Mouse (Mus musculus) hindbrain, embryonic 16.5 days (tissue): Measurements from ENCODE around the gene P3h4. TPM values are rescaled to one million over a fixed set of nuclear protein-coding genes. Genes with fewer than 3 reads are reported as not detected.

Source experiments
- ATAC-seq: fragments of 200-750 bp; cut with Nextera tagmentation; 2 replicates; pipeline ENCODE4 v1.8.0; 2017; ENCODE audit warnings: moderate TSS enrichment, moderate library complexity
- H3K27ac ChIP-seq: fragments of 300-500 bp; sonication (generic); 2 replicates; pipeline ENCODE4 v1.5.1; 2014; ENCODE audit warnings: low read depth, mild to moderate bottlenecking, control low read depth, low read length, moderate library complexity
- H3K27me3 ChIP-seq: fragments of 300-500 bp; sonication (generic); replicated peaks from 2 replicates; pipeline ENCODE4 v1.6.1; 2014; ENCODE audit warnings: low read length; ENCODE audit not compliant: control insufficient read depth, insufficient read depth
- H3K36me3 ChIP-seq: fragments of 300-500 bp; sonication (generic); 2 replicates; pipeline ENCODE4 v1.6.1; 2014; ENCODE audit warnings: mild to moderate bottlenecking, low read length, moderate library complexity, mixed read lengths; ENCODE audit not compliant: control insufficient read depth, insufficient read depth
- H3K4me1 ChIP-seq: fragments of 300-500 bp; sonication (generic); 2 replicates; pipeline ENCODE4 v1.6.1; 2014; ENCODE audit warnings: low read depth, low read length; ENCODE audit not compliant: control insufficient read depth, insufficient read depth
- H3K4me2 ChIP-seq: fragments of 300-500 bp; sonication (generic); 2 replicates; pipeline ENCODE4 v1.6.1; 2014; ENCODE audit warnings: mild to moderate bottlenecking, low read length, control low read depth, moderate library complexity
- H3K4me3 ChIP-seq: fragments of 300-500 bp; sonication (generic); 2 replicates; pipeline ENCODE4 v1.5.1; 2014; ENCODE audit warnings: mild to moderate bottlenecking, low read length, control low read depth, moderate library complexity
- H3K9ac ChIP-seq: fragments of 300-500 bp; sonication (generic); 2 replicates; pipeline ENCODE4 v1.6.1; 2014; ENCODE audit warnings: low read depth, mild to moderate bottlenecking, control low read depth, low read length, moderate library complexity
- H3K9me3 ChIP-seq: fragments of 300-500 bp; sonication (generic); 2 replicates; pipeline ENCODE4 v1.6.1; 2014; ENCODE audit warnings: mild to moderate bottlenecking, low read length, moderate library complexity; ENCODE audit not compliant: control insufficient read depth
- WGBS: fragments of 180-500 bp; shearing (Covaris S2); extraction: QIAGEN DNeasy Blood & Tissue Kit; methylation state at CpG from one replicate; pipeline ENCODE4 v1.1.7; 2014; 5-methylcytosine and 5-hydroxymethylcytosine counted together
- polyA plus RNA-seq: library from polyadenylated mRNA; unstranded; fragments of >200 nt; fragmentation: Nextera tagmentation; extraction: Ambion mirVana; gene quantifications from 2 replicates; pipeline ENCODE4 v1.2.1, GENCODE M21; 2015

P3h4 gene
- polyA plus RNA-seq, 1 experiment from 2014 or later: 21.5 TPM

GRCm38 (mm10) chr11:100413541-100413940 is 1.1 kb downstream of the P3h4 start:
- WGBS: 84% methylated on average over 11 of the region's 11 CpGs
- peaks cover 9% of the 10 kb centered on the region for H3K27me3 ChIP-seq
- H3K9ac ChIP-seq: peak overlapping the region; percentile 81
- peak overlapping the region; percentile 61 for H3K4me2 ChIP-seq
- H3K4me1 ChIP-seq: peaks cover 16% of the 10 kb centered on the region
- H3K9me3 ChIP-seq: no peaks in the 10 kb centered on the region
- no peak for ATAC-seq
- no peak overlapping the region for H3K27ac ChIP-seq
- H3K36me3 ChIP-seq: peaks cover 4% of the 10 kb centered on the region; the same call in 1 of the 2 replicates
- H3K4me3 ChIP-seq: peak overlapping the region; percentile 68

DNA sequence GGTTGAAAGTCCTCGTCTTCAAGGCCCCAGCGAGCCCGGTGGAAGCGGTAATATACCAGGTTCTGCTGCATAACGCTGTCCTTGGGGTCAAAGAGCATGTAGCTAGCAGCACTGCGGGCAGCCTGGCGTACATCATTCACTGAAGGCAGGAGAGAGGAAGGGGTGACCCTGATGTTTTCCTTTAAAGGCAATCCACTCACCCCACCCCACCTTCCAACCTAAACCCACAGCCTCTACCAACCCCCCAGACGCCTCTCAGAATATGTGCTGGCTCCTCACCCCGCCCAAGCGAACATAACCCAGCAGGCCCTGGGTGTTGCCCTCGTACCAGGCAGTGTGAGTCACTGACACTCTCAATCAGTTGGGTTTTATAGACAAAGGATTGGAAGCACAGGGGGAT is 2.9 kb downstream of the P3h4 start:
- 78% methylated on average over 11 of the region's 11 CpGs for WGBS
- peaks cover 16% of the 10 kb centered on the region for H3K4me1 ChIP-seq
- no peak overlapping the region for H3K4me3 ChIP-seq
- no peak overlapping the region for H3K27ac ChIP-seq
- ATAC-seq: no peak
- peaks cover 9% of the 10 kb centered on the region for H3K27me3 ChIP-seq
- no peak overlapping the region for H3K4me2 ChIP-seq
- H3K36me3 ChIP-seq: peaks cover 4% of the 10 kb centered on the region; the same call in 1 of the 2 replicates
- no peak overlapping the region for H3K9ac ChIP-seq
- no peaks in the 10 kb centered on the region for H3K9me3 ChIP-seq

DNA sequence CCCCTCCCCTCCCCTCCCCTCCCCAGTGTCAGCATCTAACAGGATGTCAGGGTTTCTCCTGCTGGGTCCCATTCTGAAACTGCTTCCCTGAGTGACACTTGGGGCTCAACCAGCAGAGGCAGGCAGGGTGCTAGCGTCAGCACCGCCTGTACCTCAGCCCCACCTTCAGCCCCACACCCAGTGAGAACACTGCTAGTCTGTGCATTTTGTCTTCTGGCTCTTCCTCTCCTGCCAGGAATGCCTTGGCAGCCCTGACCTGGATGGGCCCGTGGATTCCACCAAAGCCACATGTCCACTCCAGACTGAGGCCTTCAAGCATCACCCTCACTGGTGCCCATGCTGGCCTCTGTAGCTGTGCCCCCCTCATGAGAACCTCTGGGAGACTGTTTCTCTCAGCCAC is 5.0 kb downstream of the P3h4 start:
- Histone ChIP-seq H3K27ac (no peak overlapping the region), H3K36me3 (peaks cover 4% of the 10 kb centered on the region; the same call in 1 of the 2 replicates), H3K4me3 (no peak overlapping the region), H3K27me3 (no peaks in the 10 kb centered on the region), H3K4me2 (no peak overlapping the region), H3K9me3 (no peaks in the 10 kb centered on the region), H3K9ac (no peak overlapping the region), H3K4me1 (peaks cover 11% of the 10 kb centered on the region)
- 77% methylated on average over 3 of the region's 3 CpGs for whole genome bisulfite sequencing
- no peak for ATAC-seq

DNA sequence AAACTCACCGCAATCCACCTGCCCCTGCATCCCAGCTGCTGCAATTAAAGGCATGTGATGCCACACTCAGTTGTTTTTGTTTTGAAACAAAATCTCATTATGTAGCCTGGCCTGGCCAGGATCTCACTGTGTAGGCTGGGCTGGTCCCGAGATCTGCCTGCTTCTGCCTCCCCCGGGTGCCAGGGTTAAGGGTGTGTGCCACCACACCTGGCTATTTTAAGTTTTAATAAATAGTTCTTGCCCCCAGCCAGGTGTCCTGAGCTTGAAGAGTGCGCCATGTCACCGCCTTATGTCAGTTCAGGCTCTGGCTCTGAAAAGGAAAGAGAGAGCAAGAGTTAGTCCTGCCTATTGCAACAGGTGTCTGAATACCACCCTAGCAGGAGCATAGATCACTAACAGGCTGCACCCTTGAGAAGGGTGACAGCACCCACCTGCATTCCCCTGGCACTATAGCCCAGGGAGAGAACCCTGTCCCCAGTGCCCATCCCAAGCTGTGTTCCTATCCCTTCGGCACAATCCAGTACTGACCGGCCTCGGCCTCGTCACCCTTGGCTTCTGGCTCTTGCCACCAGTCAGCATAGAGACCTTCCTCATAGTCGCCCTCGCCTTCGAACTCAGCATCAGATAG is 5.7 kb downstream of the P3h4 start:
- no peaks in the 10 kb centered on the region for H3K27me3 ChIP-seq
- H3K9ac ChIP-seq: no peak overlapping the region
- H3K4me2 ChIP-seq: no peak overlapping the region
- no peak overlapping the region for H3K4me3 ChIP-seq
- H3K36me3 ChIP-seq: peaks cover 4% of the 10 kb centered on the region; the same call in 1 of the 2 replicates
- WGBS: 93% methylated on average over 12 of the region's 12 CpGs
- ATAC-seq: no peak
- peaks cover 11% of the 10 kb centered on the region for H3K4me1 ChIP-seq
- no peak overlapping the region for H3K27ac ChIP-seq
- H3K9me3 ChIP-seq: no peaks in the 10 kb centered on the region

DNA sequence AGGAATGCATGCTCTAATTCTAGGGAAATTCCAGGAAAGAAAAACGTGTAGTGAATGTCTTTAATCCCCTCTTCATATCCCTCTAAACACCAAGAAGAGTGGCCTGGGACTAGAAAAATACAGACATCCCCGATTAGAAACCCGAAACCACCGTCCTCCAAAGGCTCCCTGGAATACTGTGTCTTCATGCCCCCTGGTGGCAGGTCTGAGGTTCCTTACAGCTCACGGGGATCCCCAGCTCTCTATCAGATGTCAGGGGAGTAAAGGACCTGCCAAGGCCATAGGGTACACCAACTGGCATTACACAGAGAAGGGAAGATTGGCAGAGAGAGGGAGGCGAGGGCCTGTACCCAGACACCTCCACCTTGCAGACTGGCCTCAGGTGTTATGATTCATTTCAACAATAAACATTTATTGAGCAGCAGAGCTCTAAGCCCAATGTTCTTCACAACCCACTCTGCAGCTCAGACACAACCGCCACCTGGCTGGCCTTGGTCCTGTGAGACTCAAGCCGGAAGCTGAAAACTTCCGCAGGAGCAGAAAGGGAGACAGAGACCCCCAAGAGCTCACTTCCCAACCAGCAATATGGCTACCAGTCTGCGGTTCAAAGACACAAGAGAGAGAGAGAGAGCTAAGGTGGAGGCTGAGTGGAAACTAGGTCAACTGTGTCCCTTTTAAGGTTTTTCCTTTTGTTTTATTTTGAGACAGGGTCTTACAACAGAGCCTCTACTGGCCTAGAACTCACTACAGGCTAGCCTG is 6.4 kb downstream of the P3h4 start:
- no peak overlapping the region for H3K4me3 ChIP-seq
- no peak overlapping the region for H3K27ac ChIP-seq
- no peak overlapping the region for H3K9ac ChIP-seq
- H3K9me3 ChIP-seq: no peaks in the 10 kb centered on the region
- no peaks in the 10 kb centered on the region for H3K27me3 ChIP-seq
- ATAC-seq: 0 out of 2 replicates have a peak, but pooled peaks have one; percentile 18
- WGBS: 45% methylated on average over 10 of the region's 10 CpGs
- H3K4me2 ChIP-seq: no peak overlapping the region
- H3K4me1 ChIP-seq: peaks cover 11% of the 10 kb centered on the region
- peaks cover 4% of the 10 kb centered on the region; the same call in 1 of the 2 replicates for H3K36me3 ChIP-seq

DNA sequence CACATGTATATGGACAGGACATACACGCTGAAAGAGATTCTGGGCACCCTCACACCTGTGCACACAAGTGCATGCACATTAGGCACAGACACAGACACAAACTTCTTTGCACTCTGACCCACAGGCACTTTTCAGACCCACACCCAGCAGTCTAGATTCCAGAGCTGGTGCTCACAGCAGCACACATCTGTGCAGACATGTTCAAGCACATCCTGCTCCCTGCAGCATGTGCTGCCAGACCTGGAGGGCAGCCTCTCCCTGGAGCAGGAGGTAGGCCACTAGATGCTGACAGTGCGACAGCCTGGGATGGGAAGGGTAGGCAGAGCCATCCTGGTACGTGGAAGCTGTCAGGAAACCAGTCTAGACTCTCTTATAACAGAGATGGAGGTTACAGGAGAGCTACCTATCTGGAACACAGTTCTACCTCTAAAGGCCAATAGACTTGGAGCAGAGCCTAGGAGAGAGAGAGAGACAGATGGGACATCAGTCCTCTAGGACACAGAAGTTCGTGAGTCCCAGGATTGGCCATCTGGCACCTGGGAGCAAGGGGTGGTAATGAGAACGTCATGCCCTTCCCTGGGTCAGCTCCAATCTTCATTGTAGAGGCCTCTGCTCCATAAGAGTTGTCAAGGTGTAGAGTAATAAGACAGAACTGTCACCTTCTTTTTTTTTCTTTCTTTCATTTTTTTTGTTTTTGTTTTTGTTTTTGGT is 7.5 kb downstream of the P3h4 start:
- no peaks in the 10 kb centered on the region for H3K9me3 ChIP-seq
- H3K4me2 ChIP-seq: no peak overlapping the region
- H3K27me3 ChIP-seq: no peaks in the 10 kb centered on the region
- H3K36me3 ChIP-seq: peaks cover 4% of the 10 kb centered on the region; the same call in 1 of the 2 replicates
- no peak overlapping the region for H3K27ac ChIP-seq
- H3K9ac ChIP-seq: no peak overlapping the region
- ATAC-seq: no peak
- 79% methylated on average over 5 of the region's 5 CpGs for WGBS
- H3K4me1 ChIP-seq: peaks cover 5% of the 10 kb centered on the region; the same call in 1 of the 2 replicates
- no peak overlapping the region for H3K4me3 ChIP-seq

- Histone ChIP-seq H3K4me3 (no peak overlapping the region), H3K4me1 (no peaks in the 10 kb centered on the region), H3K9ac (no peak overlapping the region), H3K4me2 (no peak overlapping the region), H3K9me3 (no peaks in the 10 kb centered on the region), H3K27me3 (no peaks in the 10 kb centered on the region), H3K27ac (no peak overlapping the region), H3K36me3 (peaks cover 4% of the 10 kb centered on the region; the same call in 1 of the 2 replicates)
- ATAC-seq: no peak
- 82% methylated on average over 8 of the region's 8 CpGs for WGBS
These were observed 8.4 kb downstream of the P3h4 start for GRCm38 (mm10) chr11:100406273-100406672.

DNA sequence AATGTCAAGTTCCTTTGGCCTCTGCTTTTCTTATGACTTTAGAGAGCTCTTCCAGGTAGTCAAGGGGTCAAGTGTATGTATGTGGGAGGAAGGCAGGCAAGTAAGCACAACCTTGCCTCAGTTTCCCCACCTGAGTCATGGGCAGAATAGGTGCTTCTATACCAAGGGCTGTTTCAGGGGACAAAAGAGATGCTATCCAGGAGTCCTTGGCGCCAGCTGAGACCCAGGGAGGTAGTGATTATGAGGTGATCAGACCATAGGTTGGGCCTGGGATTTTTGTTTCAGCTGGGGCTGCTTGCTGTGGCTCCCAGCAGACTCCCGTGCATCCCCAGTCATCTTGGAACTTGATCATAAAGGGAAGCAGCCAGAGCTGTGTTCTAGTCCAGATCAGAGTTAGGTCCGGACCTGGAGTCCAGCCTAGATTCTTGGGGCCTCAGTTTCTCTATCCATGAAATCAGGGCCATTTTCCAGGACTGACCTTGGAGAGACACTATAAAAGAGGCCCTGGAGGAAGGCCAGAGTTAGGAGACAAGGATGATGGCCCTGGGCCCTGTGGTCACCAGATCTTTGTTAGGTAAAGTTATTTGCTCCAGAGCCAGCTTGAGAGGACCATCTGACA is 10.1 kb downstream of the P3h4 start:
- 90% methylated on average over 3 of the region's 3 CpGs for WGBS
- ATAC-seq: no peak
- H3K27me3 ChIP-seq: no peaks in the 10 kb centered on the region

More for the DNA sequence above, 10.1 kb downstream of the P3h4 start:
- no peaks in the 10 kb centered on the region for H3K4me1 ChIP-seq
- no peak overlapping the region for H3K27ac ChIP-seq
- no peak overlapping the region for H3K4me2 ChIP-seq
- H3K36me3 ChIP-seq: peaks cover 4% of the 10 kb centered on the region; the same call in 1 of the 2 replicates
- no peaks in the 10 kb centered on the region for H3K9me3 ChIP-seq
- no peak overlapping the region for H3K9ac ChIP-seq
- H3K4me3 ChIP-seq: no peak overlapping the region
